Mouse (Mus musculus): ENCODE data around the gene Thap8.

Thap8 gene

GRCm38 (mm10) chr7:30286701-30287410 lies 7.0 kb downstream of the Thap8 start:
- in situ Hi-C loops (cut with MboI, MseI), result no loop called here

DNA sequence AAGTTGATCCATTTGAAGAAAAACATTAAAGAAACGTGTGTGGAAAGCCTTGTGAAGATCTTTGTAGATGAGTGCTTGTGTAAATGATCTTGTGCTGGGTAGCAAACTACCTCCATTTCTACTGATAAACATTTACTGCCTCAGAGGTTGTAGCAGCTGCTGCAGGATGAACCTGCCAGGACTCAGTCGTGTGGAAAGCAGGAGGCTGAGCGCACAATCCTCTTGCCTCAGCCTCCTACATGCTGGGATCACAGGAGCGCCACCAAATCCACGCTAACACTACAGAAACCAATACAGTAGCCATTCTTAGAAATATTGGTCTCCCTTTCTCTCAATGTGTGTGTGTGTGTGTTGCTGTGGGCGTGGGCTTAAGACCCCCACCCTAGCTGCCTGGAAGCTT lies 8.2 kb downstream of the Thap8 start:
- in situ Hi-C loops (cut with MboI, MseI), result no loop called here

DNA sequence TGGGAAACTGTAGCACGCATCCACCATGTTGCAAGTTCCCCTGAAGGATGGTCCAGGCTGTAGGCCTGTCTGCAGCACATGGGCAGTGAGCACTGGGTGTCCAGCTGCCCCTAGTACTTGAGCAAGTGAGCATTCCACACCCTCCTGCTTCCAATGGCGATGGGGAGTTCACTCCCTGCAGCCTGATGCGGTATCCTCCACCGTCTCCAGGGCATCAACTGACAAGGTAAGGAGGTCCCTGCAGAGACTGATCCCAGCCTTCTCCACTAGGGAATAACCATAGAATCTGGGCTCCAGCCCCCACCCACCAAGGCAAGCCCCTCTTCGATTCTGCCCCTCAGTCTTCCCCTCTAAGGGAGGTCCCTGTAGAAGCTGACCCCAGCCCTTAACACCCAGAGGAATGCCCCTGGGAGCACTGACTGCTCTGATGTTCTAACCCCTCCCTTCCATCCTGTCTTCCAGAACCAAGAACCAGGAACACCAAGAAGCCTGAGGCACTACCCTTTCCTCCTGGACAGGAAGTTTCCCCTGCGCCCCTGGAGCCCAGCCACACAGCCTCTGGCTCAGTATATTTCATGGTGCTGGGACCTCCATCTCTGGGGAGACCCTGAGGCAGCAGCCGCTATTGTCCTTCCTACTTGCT lies 9.3 kb downstream of the Thap8 start:
- in situ Hi-C loops (cut with MboI, MseI), result no loop called here

DNA sequence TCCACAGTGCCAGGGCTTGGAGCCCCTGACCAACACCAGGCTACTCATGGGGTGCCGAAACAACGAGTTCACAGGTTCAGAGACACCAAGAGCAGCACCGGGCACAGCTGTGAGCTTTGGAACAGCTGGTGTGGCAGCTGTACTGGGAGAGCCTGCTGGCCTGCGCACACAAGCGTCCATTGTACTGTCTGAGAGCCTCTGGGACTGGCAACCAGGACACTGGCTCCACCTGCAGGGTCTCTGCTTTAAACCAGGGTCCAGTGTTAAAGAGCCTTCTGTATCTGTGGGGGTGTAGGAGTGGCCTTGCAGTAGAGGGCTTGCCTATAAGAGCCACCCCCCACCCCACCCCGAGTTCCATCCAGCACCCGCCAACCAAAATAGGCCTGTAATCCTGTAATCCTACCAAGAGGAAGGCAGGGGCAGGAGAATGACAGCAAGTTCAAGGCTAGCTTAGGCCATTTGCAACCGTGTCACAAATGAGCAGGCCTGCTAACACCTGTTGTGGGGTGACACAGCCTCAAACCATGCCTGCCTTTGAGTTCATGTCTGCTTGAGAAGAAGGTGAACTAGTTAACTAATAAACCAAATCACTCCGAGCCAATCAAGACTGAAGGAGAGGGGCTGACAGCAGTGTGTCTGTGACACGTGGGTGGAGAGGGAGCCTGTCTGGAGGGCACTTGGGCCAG lies 10.0 kb downstream of the Thap8 start:
- in situ Hi-C loops (cut with MboI, MseI), result no loop called here

GRCm38 (mm10) chr7:30291215-30292131 lies 11.6 kb downstream of the Thap8 start, which contains the start of gene Clip3:
Gene Clip3 (plus strand): TSS chr7:30291728.
- in situ Hi-C loops (cut with MboI, MseI), result no loop called here

GRCm38 (mm10) chr7:30293795-30294194 lies 13.9 kb downstream of the Thap8 start:
- in situ Hi-C loops (cut with MboI, MseI), result no loop called here

DNA sequence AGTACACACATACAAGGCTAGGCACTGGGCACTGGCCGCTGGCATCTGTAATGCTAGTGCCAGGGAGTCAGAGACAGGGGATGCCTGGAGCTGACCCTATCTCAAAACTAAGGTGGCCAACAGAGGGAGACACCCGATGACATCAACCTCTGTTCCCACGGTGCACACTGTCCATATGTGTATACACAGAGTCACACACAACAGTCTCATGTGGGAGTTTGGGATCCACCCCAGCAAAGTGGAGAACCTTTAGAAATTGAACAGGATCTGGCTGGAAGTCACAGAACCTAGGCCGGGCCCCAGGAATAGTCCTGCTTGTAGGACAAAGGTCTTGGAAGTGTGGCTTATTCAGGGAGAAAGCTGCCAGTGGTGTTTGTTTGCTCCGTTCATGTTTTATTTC lies 14.4 kb downstream of the Thap8 start:
- in situ Hi-C loops (cut with MboI, MseI), result no loop called here

DNA sequence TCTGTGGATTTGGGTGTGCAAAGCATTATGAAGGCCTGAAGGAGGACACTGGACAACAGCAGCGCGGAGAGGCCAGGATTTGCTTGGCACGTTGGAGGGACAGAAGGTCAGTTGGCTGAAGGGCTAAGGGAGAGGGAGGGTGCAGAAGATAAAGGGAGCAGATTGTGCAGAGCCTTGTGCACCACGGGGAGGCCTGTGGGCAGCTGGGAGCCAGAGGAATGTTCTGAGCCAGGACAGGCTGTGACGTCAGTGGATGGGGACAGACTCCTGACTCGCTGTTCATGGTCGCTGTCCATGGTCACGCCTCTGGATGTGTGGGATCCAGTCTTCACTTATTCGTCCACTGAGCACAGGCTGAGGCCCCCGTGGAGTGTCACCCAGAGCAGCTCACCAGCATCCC lies 15.2 kb downstream of the Thap8 start:
- in situ Hi-C loops (cut with MboI, MseI), result no loop called here

DNA sequence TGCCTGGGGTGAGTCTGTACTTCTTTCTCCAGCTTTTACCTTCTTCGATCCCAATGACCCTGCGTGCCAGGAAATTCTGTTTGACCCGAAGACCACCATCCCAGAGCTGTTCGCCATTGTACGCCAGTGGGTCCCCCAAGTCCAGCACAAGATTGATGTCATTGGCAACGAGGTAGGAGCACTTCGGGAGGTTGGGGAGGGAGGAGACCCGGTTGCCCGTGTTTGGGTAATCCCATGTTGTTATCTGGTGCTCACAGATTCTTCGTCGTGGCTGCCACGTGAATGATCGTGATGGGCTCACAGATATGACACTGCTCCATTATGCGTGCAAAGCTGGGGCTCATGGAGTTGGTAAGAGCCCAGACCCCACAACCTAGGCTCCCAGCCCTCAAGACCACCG lies 16.9 kb downstream of the Thap8 start:
- in situ Hi-C loops (cut with MboI, MseI), result no loop called here

DNA sequence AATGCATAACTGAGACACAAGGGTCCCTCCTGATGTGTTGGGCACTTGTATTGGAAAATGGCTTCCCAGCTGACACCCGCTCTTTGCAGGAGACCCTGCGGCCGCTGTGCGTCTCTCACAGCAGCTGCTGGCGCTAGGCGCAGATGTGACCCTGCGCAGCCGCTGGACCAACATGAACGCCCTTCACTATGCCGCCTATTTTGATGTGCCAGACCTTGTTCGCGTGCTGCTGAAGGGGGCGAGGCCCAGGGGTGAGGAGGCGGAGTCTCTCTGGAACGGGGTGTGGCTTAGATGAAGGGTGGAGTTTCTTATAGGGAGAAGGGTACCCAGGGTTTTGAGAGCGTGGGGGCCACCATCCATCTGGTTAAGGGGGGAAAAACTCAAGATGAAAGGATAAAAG lies 17.4 kb downstream of the Thap8 start:
- in situ Hi-C loops (cut with MboI, MseI), result no loop called here

DNA sequence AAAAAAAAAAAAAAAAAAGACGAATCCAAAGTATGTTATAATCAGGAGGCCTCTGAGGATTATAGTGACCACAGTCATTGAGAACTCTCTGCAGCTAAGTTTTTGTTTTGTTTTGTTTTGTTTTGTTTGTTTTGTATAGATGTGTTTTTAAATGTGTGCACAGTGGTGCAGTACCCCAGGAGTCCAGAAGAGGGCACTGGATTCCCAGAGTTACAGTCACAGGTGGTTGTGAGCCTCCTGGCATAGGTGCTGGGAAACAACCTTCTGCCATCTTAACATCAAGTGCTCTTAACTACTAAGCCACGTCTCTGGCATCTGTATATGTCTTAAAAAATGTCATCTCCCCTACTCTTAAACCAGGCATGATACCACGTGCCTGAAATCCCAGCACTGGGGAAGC lies 21.0 kb downstream of the Thap8 start:
- in situ Hi-C loops (cut with MboI, MseI), result no loop called here

- in situ Hi-C loops (cut with MboI, MseI), result no loop called here
These were observed 26.3 kb downstream of the Thap8 start for GRCm38 (mm10) chr7:30306083-30306779.

DNA sequence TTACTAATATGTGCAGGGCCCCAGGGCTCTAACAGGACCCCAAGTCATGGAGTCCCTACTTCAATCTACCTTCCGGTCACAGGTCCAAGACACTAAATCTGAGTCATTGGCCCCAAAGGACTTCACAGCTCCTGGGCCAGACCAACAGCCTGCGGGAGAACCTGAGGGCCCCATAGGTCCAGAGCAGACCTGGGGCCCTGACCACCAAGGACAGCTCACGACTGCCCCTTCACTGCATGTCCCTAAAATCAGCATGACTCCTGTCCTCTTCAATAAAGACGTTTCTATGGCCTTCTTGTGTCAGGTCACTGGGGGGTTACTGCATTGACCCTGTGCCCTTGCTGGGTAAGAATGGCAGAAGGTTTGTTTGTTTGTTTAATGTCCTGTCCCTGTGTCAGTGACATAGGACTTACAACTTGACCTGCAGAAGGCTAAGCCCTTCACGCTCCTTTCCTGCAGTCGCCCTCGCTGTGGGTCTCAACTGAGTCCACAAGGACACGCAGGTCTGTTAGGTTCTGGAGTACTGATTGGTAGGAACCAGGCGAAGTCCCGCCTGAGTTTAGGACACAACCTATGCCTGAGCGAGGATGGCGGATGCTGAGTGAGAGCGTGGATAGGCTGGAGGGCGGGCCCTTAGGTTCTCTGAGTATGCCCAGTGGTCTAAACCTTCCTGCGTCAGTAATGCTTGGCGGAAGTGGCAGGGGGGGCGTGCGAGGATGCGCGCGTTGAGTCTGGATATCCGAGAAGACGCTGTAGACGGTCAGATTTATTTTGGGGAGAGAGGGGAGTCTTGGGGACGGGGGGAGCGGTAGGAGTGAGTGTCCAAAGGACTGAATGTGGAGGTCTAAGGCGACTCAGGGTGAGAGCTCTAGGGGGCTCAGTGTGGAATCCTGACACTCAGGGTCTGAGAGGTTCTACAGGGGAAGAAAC lies 28.4 kb downstream of the Thap8 start, which contains the start of gene Alkbh6:
Alkbh6 (plus strand) TSS at position 642 of the 930 bp plus-strand sequence.
- in situ Hi-C loops (cut with MboI, MseI), result no loop called here

- in situ Hi-C loops (cut with MboI, MseI), result no loop called here
These were observed 29.7 kb downstream of the Thap8 start for GRCm38 (mm10) chr7:30309395-30310129.

DNA sequence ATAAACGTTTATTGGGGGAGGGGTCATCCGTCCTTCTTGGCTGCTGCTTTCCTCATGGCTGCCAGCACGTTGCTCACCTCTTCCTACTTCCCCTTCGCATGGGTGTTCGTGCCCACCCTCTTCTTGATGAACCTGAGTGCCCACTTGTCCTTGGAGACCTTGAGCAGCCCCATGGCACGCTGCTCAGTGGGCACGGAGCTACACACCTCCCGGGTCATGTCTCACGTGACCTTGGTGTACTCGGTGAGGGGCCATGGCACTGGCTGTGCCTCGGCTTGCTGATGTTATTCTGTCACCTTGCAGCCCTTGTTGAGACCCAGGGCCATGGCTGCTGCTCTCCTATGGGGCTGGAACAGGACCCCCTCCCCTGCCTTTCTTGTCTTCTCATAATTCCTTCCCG lies 30.2 kb downstream of the Thap8 start:
- in situ Hi-C loops (cut with MboI, MseI), result no loop called here

GRCm38 (mm10) chr7:30313666-30314320 lies 33.9 kb downstream of the Thap8 start:
- in situ Hi-C loops (cut with MboI, MseI), result no loop called here

DNA sequence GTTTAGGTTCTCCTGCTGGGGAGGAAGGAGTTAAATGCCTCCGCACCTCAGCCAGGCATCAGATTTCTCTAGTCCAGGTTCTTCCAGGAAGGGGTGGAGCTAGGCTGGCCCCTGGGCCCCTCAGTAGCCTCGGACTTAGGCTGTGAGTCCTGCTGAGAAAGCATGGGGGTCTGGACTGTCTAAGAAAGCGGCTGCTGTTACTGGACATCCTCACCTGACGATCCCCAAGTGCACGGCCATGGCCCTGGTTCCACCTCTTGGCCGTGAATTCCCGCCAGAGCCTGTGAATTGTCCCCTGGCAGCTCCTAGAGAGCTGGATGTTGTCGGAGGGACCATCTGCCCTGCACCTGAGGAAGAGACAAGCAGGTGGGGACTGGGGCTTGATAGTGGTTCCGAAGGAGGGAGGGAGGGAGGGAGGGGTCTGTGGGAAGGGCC lies 34.8 kb downstream of the Thap8 start, which contains the start of gene Syne4:
Syne4 (plus strand) TSS at position 87 of the 435 bp plus-strand sequence.
- in situ Hi-C loops (cut with MboI, MseI), result no loop called here

All from T-helper 2 cell (primary cell).